Mouse (Mus musculus) brain, adult 10 weeks (tissue): Measurements from ENCODE around the gene Gm49711. TPM values are rescaled to one million over a fixed set of nuclear protein-coding genes. Genes with fewer than 3 reads are reported as not detected.

Experiments
- polyA plus RNA-seq: library from polyadenylated mRNA; stranded (reverse); fragments of 350-450 nt; fragmentation: Illumina TruSeq; extraction: RNeasy Lipid Tissue Mini Kit (QIAGEN cat#74804); gene quantifications from one replicate; pipeline ENCODE4 v1.2.3, GENCODE M21; 2015; ENCODE audit warnings: low read depth, low replicate concordance

Gene Gm49711
- 0.42 TPM for polyA plus RNA-seq

DNA sequence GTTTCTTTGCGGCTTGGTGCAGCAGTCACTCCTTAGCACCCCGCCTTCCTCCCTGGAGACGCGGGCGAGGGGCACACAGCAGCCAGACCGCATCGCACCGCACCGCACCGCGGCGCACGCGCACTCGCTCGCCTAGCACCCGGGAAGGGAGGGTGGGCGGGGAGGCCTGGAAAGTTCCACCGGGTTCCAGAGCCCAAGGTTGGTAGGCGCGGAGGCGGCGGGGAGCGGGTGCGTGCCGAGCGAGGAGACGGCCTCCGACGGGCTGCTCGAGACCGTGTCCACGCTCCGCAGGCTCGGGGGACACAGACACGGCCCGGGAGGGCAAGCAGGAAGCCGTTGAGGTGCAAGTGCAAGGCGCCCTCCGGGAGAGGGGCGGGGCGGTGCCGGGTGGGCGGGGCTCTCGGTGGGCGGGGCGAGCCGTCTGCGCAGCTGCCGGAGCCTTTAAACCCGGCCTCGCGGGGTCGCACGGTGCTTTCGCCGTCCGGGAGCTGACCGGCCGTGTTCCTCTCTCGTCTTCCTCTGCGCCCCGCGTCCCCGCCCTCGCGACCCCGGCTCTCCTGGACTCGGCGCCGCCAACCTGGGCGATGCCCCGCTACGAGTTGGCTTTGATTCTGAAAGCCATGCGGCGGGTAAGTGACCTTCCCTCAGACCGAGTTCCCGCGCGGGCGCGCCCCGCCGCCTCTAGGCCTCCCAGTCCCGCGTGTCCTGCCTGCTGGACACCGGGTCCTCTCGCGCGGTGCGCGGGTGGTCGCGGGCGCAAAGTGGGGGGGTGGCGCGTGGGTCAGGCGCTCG lies at the start of gene Gm49711, which contains the start of the genes Mrps6 and Slc5a3:
TSS of gene Gm49711 (plus strand) at position 465 of the 792 bp plus-strand sequence.
TSS of gene Mrps6 (plus strand) at position 419 of the 792 bp plus-strand sequence.
TSS of gene Slc5a3 (plus strand) at position 471 of the 792 bp plus-strand sequence.

Other genes starting within 250 kb of the Gm49711 start
- 92.2 TPM for gene Mrps6, start within 50 bp of the Gm49711 start, polyA plus RNA-seq
- 7.5 TPM for gene Slc5a3, start within 50 bp of the Gm49711 start, polyA plus RNA-seq
- 6.8 TPM for gene Kcne2, start 234.1 kb downstream of the Gm49711 start, polyA plus RNA-seq
- gene Smim11, start 243.0 kb downstream of the Gm49711 start, polyA plus RNA-seq, result 69.2 TPM